Mouse (Mus musculus) limb, embryonic 13.5 days (tissue): ENCODE measurements around the gene Fam149a. TPM values are rescaled to one million over a fixed set of nuclear protein-coding genes. Genes with fewer than 3 reads are reported as not detected.

Experiments
- polyA plus RNA-seq: library from polyadenylated mRNA; unstranded; fragments of >200 nt; fragmentation: Nextera tagmentation; extraction: Ambion mirVana; gene quantifications from 2 replicates; pipeline ENCODE4 v1.2.1, GENCODE M21; 2015

Fam149a gene
- polyA plus RNA-seq, 1 experiment from 2014 or later: 12.1 TPM

Other genes with a start within 250 kb of the Fam149a start
- not detected in 2 replicates for gene F11, start 120.3 kb downstream of the Fam149a start, polyA plus RNA-seq
- 0.04 TPM in 1 of 2 replicates, not detected in the other for gene Klkb1, start 87.4 kb downstream of the Fam149a start, polyA plus RNA-seq
- not detected in 2 replicates for gene Gm45753, start 73.8 kb downstream of the Fam149a start, polyA plus RNA-seq
- gene Cyp4v3, start 49.1 kb downstream of the Fam149a start, polyA plus RNA-seq: 1.5 and 1.6 TPM in 2 replicates
- gene Tlr3, start 28.8 kb upstream of the Fam149a start, polyA plus RNA-seq: 0.66 and 1.4 TPM in 2 replicates
- 45.5 and 52.4 TPM in 2 replicates for gene Sorbs2, start 125.5 kb upstream of the Fam149a start, polyA plus RNA-seq